Mouse (Mus musculus) gastrocnemius, postnatal 36 days (tissue): ENCODE data around the gene Gm11733. TPM values are rescaled to one million over a fixed set of nuclear protein-coding genes. Genes with fewer than 3 reads are reported as not detected.

Experiments
- DNase-seq, 2 experiments: peaks; one replicate each; pipeline ENCODE4 v3.0.0; 2022
- intact Hi-C: fragments of 180-260 bp; cut with DNase I; formaldehyde crosslinking; loops from one replicate; pipeline ENCODE4 v1.15.1; 2025
- total RNA-seq, 2 experiments: library from RNA; stranded (reverse); gene quantifications; 2 replicates each; pipeline ENCODE4 v1.2.3; 2021

Gene Gm11733
- total RNA-seq, 2 experiments from 2014 or later, result not detected

DNA sequence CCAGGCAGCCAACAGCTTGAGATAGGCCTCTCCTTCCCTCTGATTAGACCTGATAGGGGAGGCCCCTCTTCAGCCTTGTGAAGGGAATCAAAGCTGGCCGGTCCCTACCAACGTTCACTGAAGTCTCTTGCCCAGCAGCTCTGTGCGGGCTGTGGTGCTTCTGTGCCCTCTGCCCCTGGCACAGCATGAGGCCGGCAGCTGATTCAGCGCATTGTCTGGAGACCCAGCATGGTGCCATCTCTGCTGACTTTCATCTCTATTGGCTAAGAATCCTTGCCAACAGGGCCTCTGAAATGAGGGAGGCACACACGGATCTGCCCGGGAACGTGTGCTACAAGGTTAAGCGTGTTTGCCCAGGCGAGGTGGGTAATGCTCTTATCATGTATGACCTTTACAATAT lies 48.2 kb downstream of the Gm11733 start:
- intact Hi-C loops, result no loop called here
- no peak for DNase-seq

DNA sequence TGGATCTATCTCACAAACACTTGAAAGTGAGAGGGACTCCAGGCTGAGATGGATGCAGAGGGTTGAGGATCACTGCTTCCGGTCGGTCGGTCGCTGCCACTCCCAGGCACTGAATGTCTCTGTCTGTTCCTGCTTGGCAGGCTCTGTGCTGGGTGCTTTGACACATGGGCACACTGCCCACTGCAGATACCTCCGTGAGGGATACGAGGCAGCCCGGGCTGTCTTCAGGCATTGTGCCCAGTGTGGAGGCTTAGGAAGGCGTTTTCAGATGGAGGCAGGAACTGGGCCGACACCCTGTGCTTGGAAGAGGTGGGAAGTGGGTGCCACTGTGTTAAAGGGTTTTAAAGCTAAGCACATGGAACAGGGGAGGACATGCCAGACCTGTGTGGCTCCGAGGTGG lies 50.7 kb downstream of the Gm11733 start:
- intact Hi-C loops, result no loop called here
- DNase-seq, result peak; percentile 54 to 61

DNA sequence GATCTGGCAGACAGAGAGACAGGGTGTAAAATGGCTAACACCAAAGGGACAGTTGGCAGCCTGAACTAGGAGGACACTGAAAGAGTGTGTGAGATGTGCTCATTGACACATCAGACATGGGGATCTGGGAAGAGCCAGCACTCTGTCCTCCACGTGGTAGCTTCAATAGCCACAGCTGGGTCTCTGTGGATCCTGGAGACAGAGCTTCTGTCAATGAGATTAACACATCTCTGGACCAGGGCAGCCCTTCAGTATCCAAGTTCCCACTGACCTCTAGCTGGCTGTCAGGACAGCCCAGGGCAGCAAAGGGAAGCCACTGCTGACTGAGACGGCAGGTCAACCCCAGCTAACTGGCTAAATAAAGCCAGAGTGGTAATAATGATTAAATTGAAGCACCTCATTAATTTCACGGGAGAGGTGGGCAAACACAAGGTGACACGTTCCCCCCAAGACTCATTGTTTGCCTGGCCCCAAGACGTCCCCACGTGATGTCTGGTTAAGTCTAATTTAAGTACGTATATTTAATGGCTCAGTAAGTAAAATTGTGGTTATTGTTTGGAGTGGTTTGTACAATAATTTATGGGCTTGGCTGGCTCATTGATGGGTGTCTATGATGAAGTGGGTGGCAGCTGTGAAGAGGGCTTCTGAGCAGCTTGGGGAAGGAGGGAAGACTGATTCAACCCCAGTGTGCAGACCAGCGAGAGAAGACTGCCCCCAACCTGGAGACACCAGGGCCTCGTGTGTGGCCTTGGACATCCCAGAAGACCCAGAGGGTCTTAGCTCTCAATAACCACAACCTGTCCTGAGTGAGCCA lies 51.5 kb downstream of the Gm11733 start:
- intact Hi-C loops, result loop anchor here (1.0 kb wide), 1 partner anchor 119 kb away; the partner anchor contains the start of gene Tnrc6c
- no peak for DNase-seq

DNA sequence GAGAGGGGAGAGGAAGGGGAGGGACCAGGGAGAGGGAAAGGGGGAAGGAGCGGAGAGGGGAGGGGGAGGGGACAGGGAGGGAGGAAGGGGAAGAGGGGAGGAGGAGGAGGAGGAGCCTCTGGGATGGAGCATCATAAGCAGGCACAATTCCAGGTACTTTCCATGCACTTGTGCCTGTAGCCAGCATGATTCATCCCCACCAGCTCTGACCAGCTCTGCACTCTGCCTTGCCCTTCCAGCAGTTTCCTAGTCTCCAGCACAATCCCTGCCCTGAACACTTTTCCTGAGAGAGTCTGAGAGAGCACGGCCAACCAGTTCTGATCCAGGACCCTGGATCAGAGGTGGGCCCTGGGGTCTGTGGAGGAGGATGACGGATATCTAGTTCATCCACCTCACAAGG lies 52.4 kb downstream of the Gm11733 start:
- peak in 1 of 2 experiments; percentile 53 for DNase-seq
- intact Hi-C loops, result loop anchor here (1.0 kb wide), 1 partner anchor 118 kb away; the partner anchor contains the start of gene Tnrc6c

Other genes starting within 250 kb of the Gm11733 start
- 10 to 100 TPM; 15.0 to 19.6 TPM for gene Tnrc6c, start 169.9 kb downstream of the Gm11733 start, total RNA-seq